Mouse (Mus musculus) layer of hippocampus, postnatal 25 days (tissue): ENCODE results near the gene Tpd52l1. TPM values are rescaled to one million over a fixed set of nuclear protein-coding genes. Genes with fewer than 3 reads are reported as not detected.

ENCODE experiments used
- total RNA-seq, 2 experiments: library from RNA; stranded (reverse); gene quantifications; 2 replicates each; pipeline ENCODE4 v1.2.3; 2021

Tpd52l1 gene
- total RNA-seq, 2 experiments from 2014 or later = 25.8 to 29.8 TPM

Other genes starting within 250 kb of the Tpd52l1 start
- 10 to 100 TPM; 22.2 to 23.0 TPM for gene Hddc2, start 132.6 kb downstream of the Tpd52l1 start, total RNA-seq
- gene Rnf217, start 163.2 kb upstream of the Tpd52l1 start, total RNA-seq = 1 to 10 TPM; 6.5 to 6.9 TPM